ENCODE assay signal across 8 mouse cellular contexts in genomic region chr17:84185011-84185411, GRCm38 (mm10). TPM values are rescaled to one million over a fixed set of nuclear protein-coding genes. Genes with fewer than 3 reads are reported as not detected.
A peak's percentile ranks its signal among the peaks of the same experiment; 100 is the strongest.
DNase-seq lines count a peak whose midpoint lies in the region; ATAC-seq and TF ChIP-seq lines count a peak whose summit lies in the region.

No protein-coding gene starts in this region.

- TF ChIP-seq CTCF in liver, embryonic 14.5 days (IDR thresholded peaks at IDR 0.05; ENCODE audit: low read depth) = no peak

- peak overlapping the region; percentile 96 for H3K27ac ChIP-seq in embryonic facial prominence, embryonic 10.5 days (replicated peaks)
- peak overlapping the region; percentile 46; the same call in 1 of the 2 replicates for H3K27ac ChIP-seq in hindbrain, embryonic 15.5 days (replicated peaks)
- H3K27ac ChIP-seq in liver, embryonic 14.5 days = peak overlapping the region; percentile 62
- peak overlapping the region; percentile 91 for H3K27ac ChIP-seq in neural tube, embryonic 13.5 days (replicated peaks)

- peak; percentile 37 to 54 for DNase-seq in spleen, postnatal 10 days (ENCODE audit: low spot score in 2 of 2)
- no peak for DNase-seq in spleen, adult 12 weeks (ENCODE audit: low spot score)
- peak; percentile 39 for DNase-seq in embryonic facial prominence, embryonic 10.5 days (ENCODE audit: low spot score)
- DNase-seq in liver, embryonic 14.5 days (ENCODE audit: low read depth in 3 of 3, low spot score in 3 of 3) = peak in 1 of 3 experiments; percentile 52
- no peak for DNase-seq in ovary, postnatal 14 days (ENCODE audit: low spot score)
- DNase-seq in right cerebral cortex, postnatal 25 days = no peak

- H3K4me1 ChIP-seq in embryonic facial prominence, embryonic 10.5 days = peaks cover 72% of the 10 kb centered on the region
- peaks cover 49% of the 10 kb centered on the region for H3K4me1 ChIP-seq in hindbrain, embryonic 15.5 days (replicated peaks)
- peaks cover 41 to 43% of the 10 kb centered on the region in 2 experiments for H3K4me1 ChIP-seq in liver, embryonic 14.5 days (replicated peaks; ENCODE audit: control insufficient read depth in 2 of 2, insufficient read depth in 2 of 2, low read length in 1 of 2)
- peaks cover 65% of the 10 kb centered on the region for H3K4me1 ChIP-seq in neural tube, embryonic 13.5 days (replicated peaks)

- 5% methylated on average over 7 of the region's 7 CpGs for WGBS in embryonic facial prominence, embryonic 10.5 days
- WGBS in hindbrain, embryonic 15.5 days = 11% methylated on average over 7 of the region's 7 CpGs
- WGBS in liver, embryonic 14.5 days (ENCODE audit: insufficient replicate concordance) = under 1% methylated on average over 7 of the region's 7 CpGs
- WGBS in neural tube, embryonic 13.5 days = 4% methylated on average over 7 of the region's 7 CpGs

- no peak for ATAC-seq in hindbrain, embryonic 15.5 days (ENCODE audit: low FRiP score, low read depth)
- ATAC-seq in liver, embryonic 14.5 days (ENCODE audit: insufficient read depth) = no peak
- ATAC-seq in neural tube, embryonic 13.5 days (ENCODE audit: low read depth) = no peak

- H3K4me2 ChIP-seq in hindbrain, embryonic 15.5 days = peak overlapping the region; percentile 54
- H3K4me2 ChIP-seq in liver, embryonic 14.5 days (ENCODE audit: low read depth) = peak overlapping the region; percentile 96
- peak overlapping the region; percentile 58 for H3K4me2 ChIP-seq in neural tube, embryonic 13.5 days

- H3K4me3 ChIP-seq in embryonic facial prominence, embryonic 10.5 days = peak overlapping the region; percentile 94
- peak overlapping the region; percentile 46 for H3K4me3 ChIP-seq in hindbrain, embryonic 15.5 days
- H3K4me3 ChIP-seq in liver, embryonic 14.5 days (ENCODE audit: insufficient read depth in 1 of 2, low read depth in 2 of 2, low read length in 2 of 2) = peak overlapping the region; percentile 66 to 82
- peak overlapping the region; percentile 58 for H3K4me3 ChIP-seq in neural tube, embryonic 13.5 days

- H3K36me3 ChIP-seq in embryonic facial prominence, embryonic 10.5 days (replicated peaks) = peaks cover 26% of the 10 kb centered on the region
- no peaks in the 10 kb centered on the region for H3K36me3 ChIP-seq in hindbrain, embryonic 15.5 days
- H3K36me3 ChIP-seq in liver, embryonic 14.5 days (replicated peaks; ENCODE audit: control insufficient read depth, insufficient read depth, low read depth) = peaks cover 11% of the 10 kb centered on the region
- no peaks in the 10 kb centered on the region for H3K36me3 ChIP-seq in neural tube, embryonic 13.5 days

- no peak for TF ChIP-seq EP300 in liver, embryonic 14.5 days (IDR thresholded peaks at IDR 0.05; ENCODE audit: low read depth)

- H3K9ac ChIP-seq in hindbrain, embryonic 15.5 days = peak overlapping the region; percentile 30; the same call in 1 of the 2 replicates
- peak overlapping the region; percentile 73 for H3K9ac ChIP-seq in liver, embryonic 14.5 days (replicated peaks)
- H3K9ac ChIP-seq in neural tube, embryonic 13.5 days = peak overlapping the region; percentile 83

- H3K27me3 ChIP-seq in embryonic facial prominence, embryonic 10.5 days (replicated peaks; ENCODE audit: low read depth, poor library complexity, severe bottlenecking) = no peaks in the 10 kb centered on the region
- H3K27me3 ChIP-seq in hindbrain, embryonic 15.5 days = peaks cover 16% of the 10 kb centered on the region
- H3K27me3 ChIP-seq in liver, embryonic 14.5 days (ENCODE audit: control insufficient read depth, insufficient read depth, low read length) = no peaks in the 10 kb centered on the region
- H3K27me3 ChIP-seq in neural tube, embryonic 13.5 days = peaks cover 40% of the 10 kb centered on the region

- H3K9me3 ChIP-seq in embryonic facial prominence, embryonic 10.5 days = no peaks in the 10 kb centered on the region
- H3K9me3 ChIP-seq in hindbrain, embryonic 15.5 days = no peaks in the 10 kb centered on the region
- no peaks in the 10 kb centered on the region for H3K9me3 ChIP-seq in liver, embryonic 14.5 days (ENCODE audit: control insufficient read depth, low read length)
- no peaks in the 10 kb centered on the region for H3K9me3 ChIP-seq in neural tube, embryonic 13.5 days

RNA-seq across cellular contexts. Expression of gene Zfp36l2, which starts 2.7 kb away (rescaled TPM):
- 10.8 and 12.0 TPM in 2 replicates for polyA plus RNA-seq in embryonic facial prominence, embryonic 10.5 days (2016; fragmentation: Nextera tagmentation; extraction: Ambion mirVana)
- polyA plus RNA-seq in hindbrain, embryonic 15.5 days (2015; fragmentation: Nextera tagmentation; extraction: Ambion mirVana) = 5.1 and 5.3 TPM in 2 replicates
- 22.7 and 27.3 TPM in 2 replicates for polyA plus RNA-seq in liver, embryonic 14.5 days (2012; rRNA removed)
- 9.9 and 11.6 TPM in 2 replicates for polyA plus RNA-seq in liver, embryonic 14.5 days (2014; fragmentation: Nextera tagmentation; extraction: Ambion mirVana)
- 7.0 and 9.0 TPM in 2 replicates for polyA plus RNA-seq in neural tube, embryonic 13.5 days (2015; fragmentation: Nextera tagmentation; extraction: Ambion mirVana)

Comparison
In these comparisons a context has a peak if more than half of its experiments do, and no peak if none do; other contexts are left out.
1. DNase-seq: peak in spleen, postnatal 10 days (2 of 2) and embryonic facial prominence, embryonic 10.5 days (single experiment); none in spleen, adult 12 weeks (single experiment), ovary, postnatal 14 days (single experiment) and right cerebral cortex, postnatal 25 days (single experiment).
2. H3K27ac ChIP-seq: peak in every context shown above with its lines; median percentile 96 in embryonic facial prominence, embryonic 10.5 days; 91 in neural tube, embryonic 13.5 days; 62 in liver, embryonic 14.5 days; 46 in hindbrain, embryonic 15.5 days.
3. H3K9ac ChIP-seq: peak in every context shown above with its lines; median percentile 83 in neural tube, embryonic 13.5 days; 73 in liver, embryonic 14.5 days; 30 in hindbrain, embryonic 15.5 days.
4. Peak in every context shown above with its lines, with median percentiles within 50 percentile points of each other: H3K4me3 ChIP-seq and H3K4me2 ChIP-seq.